Mouse (Mus musculus): ENCODE results near the gene Cdkl2. TPM values are rescaled to one million over a fixed set of nuclear protein-coding genes. Genes with fewer than 3 reads are reported as not detected.

Cdkl2 gene
- polyA plus RNA-seq, 1 experiment from 2014 or later: 4.0 TPM

- Histone ChIP-seq H3K4me1 (replicated peaks; ENCODE audit: control insufficient read depth, insufficient read depth) (no peaks in the 10 kb centered on the region), H3K27ac (replicated peaks) (no peak overlapping the region), H3K9me3 (ENCODE audit: control insufficient read depth, low read length) (no peaks in the 10 kb centered on the region), H3K4me3 (ENCODE audit: low read depth, low read length) (no peak overlapping the region), H3K27me3 (ENCODE audit: control insufficient read depth, insufficient read depth, low read length) (no peaks in the 10 kb centered on the region), H3K4me2 (replicated peaks; ENCODE audit: low read depth) (no peak overlapping the region), H3K9ac (ENCODE audit: low read length) (no peak overlapping the region), H3K36me3 (ENCODE audit: control insufficient read depth, insufficient read depth, low read length) (no peaks in the 10 kb centered on the region)
- TF ChIP-seq CTCF (IDR thresholded peaks at IDR 0.05; ENCODE audit: low read depth) (no peak), EP300 (optimal IDR thresholded peaks at IDR 0.05) (no peak)
- no peak for DNase-seq (ENCODE audit: low spot score)
- WGBS: 64% methylated on average over 6 of the region's 6 CpGs
- no peak for ATAC-seq (ENCODE audit: low FRiP score, low TSS enrichment)
These were observed 52.3 kb downstream of the Cdkl2 start for GRCm38 (mm10) chr5:91991191-91991937.

- H3K27ac ChIP-seq (replicated peaks): no peak overlapping the region
- WGBS: 82% methylated on average over 9 of the region's 9 CpGs
- no peak overlapping the region for H3K4me3 ChIP-seq (ENCODE audit: low read depth, low read length)
- no peak overlapping the region for H3K9ac ChIP-seq (ENCODE audit: low read length)
- H3K4me1 ChIP-seq (replicated peaks; ENCODE audit: control insufficient read depth, insufficient read depth): no peaks in the 10 kb centered on the region
- no peaks in the 10 kb centered on the region for H3K9me3 ChIP-seq (ENCODE audit: control insufficient read depth, low read length)
- H3K27me3 ChIP-seq (ENCODE audit: control insufficient read depth, insufficient read depth, low read length): no peaks in the 10 kb centered on the region
- no peak overlapping the region for H3K4me2 ChIP-seq (replicated peaks; ENCODE audit: low read depth)
- TF ChIP-seq EP300 (optimal IDR thresholded peaks at IDR 0.05) (no peak), CTCF (IDR thresholded peaks at IDR 0.05; ENCODE audit: low read depth) (no peak)
- H3K36me3 ChIP-seq (ENCODE audit: control insufficient read depth, insufficient read depth, low read length): no peaks in the 10 kb centered on the region
- ATAC-seq (ENCODE audit: low FRiP score, low TSS enrichment): no peak
- DNase-seq (ENCODE audit: low spot score): no peak
These were observed 54.4 kb downstream of the Cdkl2 start for GRCm38 (mm10) chr5:91989261-91989660.

GRCm38 (mm10) chr5:91987799-91988198 is 55.9 kb downstream of the Cdkl2 start:
- Histone ChIP-seq H3K9me3 (ENCODE audit: control insufficient read depth, low read length) (no peaks in the 10 kb centered on the region), H3K9ac (ENCODE audit: low read length) (no peak overlapping the region), H3K4me2 (replicated peaks; ENCODE audit: low read depth) (no peak overlapping the region), H3K36me3 (ENCODE audit: control insufficient read depth, insufficient read depth, low read length) (no peaks in the 10 kb centered on the region), H3K27ac (replicated peaks) (no peak overlapping the region), H3K4me3 (ENCODE audit: low read depth, low read length) (no peak overlapping the region), H3K27me3 (ENCODE audit: control insufficient read depth, insufficient read depth, low read length) (no peaks in the 10 kb centered on the region), H3K4me1 (replicated peaks; ENCODE audit: control insufficient read depth, insufficient read depth) (no peaks in the 10 kb centered on the region)
- WGBS: 72% methylated on average over 2 of the region's 2 CpGs
- TF ChIP-seq EP300 (optimal IDR thresholded peaks at IDR 0.05) (no peak), CTCF (IDR thresholded peaks at IDR 0.05; ENCODE audit: low read depth) (no peak)
- no peak for DNase-seq (ENCODE audit: low spot score)
- ATAC-seq (ENCODE audit: low FRiP score, low TSS enrichment): no peak

- H3K4me2 ChIP-seq (replicated peaks; ENCODE audit: low read depth): no peak within 1 kb of the TSS
- DNase-seq (ENCODE audit: low spot score): no peak
- no peaks in the 10 kb centered on the region for H3K9me3 ChIP-seq (ENCODE audit: control insufficient read depth, low read length)
- TF ChIP-seq EP300 (optimal IDR thresholded peaks at IDR 0.05) (no peak), CTCF (IDR thresholded peaks at IDR 0.05; ENCODE audit: low read depth) (no peak)
- H3K4me1 ChIP-seq (replicated peaks; ENCODE audit: control insufficient read depth, insufficient read depth): no peaks in the 10 kb centered on the region
- 73% methylated on average over 4 of the region's 4 CpGs for WGBS
- H3K27ac ChIP-seq (replicated peaks): no peak within 1 kb of the TSS
- no peak within 1 kb of the TSS for H3K9ac ChIP-seq (ENCODE audit: low read length)
- no peaks in the 10 kb centered on the region for H3K36me3 ChIP-seq (ENCODE audit: control insufficient read depth, insufficient read depth, low read length)
- no peak within 1 kb of the TSS for H3K4me3 ChIP-seq (ENCODE audit: low read depth, low read length)
- no peak for ATAC-seq (ENCODE audit: low FRiP score, low TSS enrichment)
- no peaks in the 10 kb centered on the region for H3K27me3 ChIP-seq (ENCODE audit: control insufficient read depth, insufficient read depth, low read length)
These were observed 56.4 kb downstream of the Cdkl2 start, which contains the start of gene Odaph for GRCm38 (mm10) chr5:91987236-91987635. Gene Odaph (plus strand): TSS chr5:91987475.

- WGBS: 46% methylated on average over 2 of the region's 2 CpGs
- no peak overlapping the region for H3K27ac ChIP-seq (replicated peaks)
- TF ChIP-seq CTCF (IDR thresholded peaks at IDR 0.05; ENCODE audit: low read depth) (no peak), EP300 (optimal IDR thresholded peaks at IDR 0.05) (no peak)
- ATAC-seq (ENCODE audit: low FRiP score, low TSS enrichment): no peak
- no peaks in the 10 kb centered on the region for H3K27me3 ChIP-seq (ENCODE audit: control insufficient read depth, insufficient read depth, low read length)
- DNase-seq (ENCODE audit: low spot score): no peak
- H3K36me3 ChIP-seq (ENCODE audit: control insufficient read depth, insufficient read depth, low read length): no peaks in the 10 kb centered on the region
- no peak overlapping the region for H3K9ac ChIP-seq (ENCODE audit: low read length)
- H3K4me3 ChIP-seq (ENCODE audit: low read depth, low read length): no peak overlapping the region
- no peaks in the 10 kb centered on the region for H3K9me3 ChIP-seq (ENCODE audit: control insufficient read depth, low read length)
- H3K4me1 ChIP-seq (replicated peaks; ENCODE audit: control insufficient read depth, insufficient read depth): no peaks in the 10 kb centered on the region
- H3K4me2 ChIP-seq (replicated peaks; ENCODE audit: low read depth): no peak overlapping the region
These were observed 58.0 kb downstream of the Cdkl2 start for GRCm38 (mm10) chr5:91985721-91986120.

GRCm38 (mm10) chr5:91983490-91983889 is 60.2 kb downstream of the Cdkl2 start:
- 71% methylated on average over 2 of the region's 2 CpGs for WGBS
- no peaks in the 10 kb centered on the region for H3K36me3 ChIP-seq (ENCODE audit: control insufficient read depth, insufficient read depth, low read length)
- no peak overlapping the region for H3K4me3 ChIP-seq (ENCODE audit: low read depth, low read length)
- H3K9me3 ChIP-seq (ENCODE audit: control insufficient read depth, low read length): no peaks in the 10 kb centered on the region
- TF ChIP-seq CTCF (IDR thresholded peaks at IDR 0.05; ENCODE audit: low read depth) (no peak), EP300 (optimal IDR thresholded peaks at IDR 0.05) (no peak)
- H3K27me3 ChIP-seq (ENCODE audit: control insufficient read depth, insufficient read depth, low read length): no peaks in the 10 kb centered on the region
- H3K4me2 ChIP-seq (replicated peaks; ENCODE audit: low read depth): no peak overlapping the region
- no peak overlapping the region for H3K9ac ChIP-seq (ENCODE audit: low read length)
- no peak for ATAC-seq (ENCODE audit: low FRiP score, low TSS enrichment)
- no peak for DNase-seq (ENCODE audit: low spot score)
- no peak overlapping the region for H3K27ac ChIP-seq (replicated peaks)
- no peaks in the 10 kb centered on the region for H3K4me1 ChIP-seq (replicated peaks; ENCODE audit: control insufficient read depth, insufficient read depth)
